Mouse (Mus musculus) CD4-positive, CD25-positive, alpha-beta regulatory T cell, adult 4 months (primary cell): Measurements from ENCODE around the gene Sox6. TPM values are rescaled to one million over a fixed set of nuclear protein-coding genes. Genes with fewer than 3 reads are reported as not detected.

Experiments
- ATAC-seq: one replicate; pipeline ENCODE4 v1.8.0; 2017
- polyA plus RNA-seq, 2 experiments: library from polyadenylated mRNA; unstranded; fragments of 100-300 nt; shearing (Covaris generic); gene quantifications; one replicate each; pipeline ENCODE4 v1.2.1; 2017

Sox6 gene
- polyA plus RNA-seq, 2 experiments from 2014 or later = not detected

DNA sequence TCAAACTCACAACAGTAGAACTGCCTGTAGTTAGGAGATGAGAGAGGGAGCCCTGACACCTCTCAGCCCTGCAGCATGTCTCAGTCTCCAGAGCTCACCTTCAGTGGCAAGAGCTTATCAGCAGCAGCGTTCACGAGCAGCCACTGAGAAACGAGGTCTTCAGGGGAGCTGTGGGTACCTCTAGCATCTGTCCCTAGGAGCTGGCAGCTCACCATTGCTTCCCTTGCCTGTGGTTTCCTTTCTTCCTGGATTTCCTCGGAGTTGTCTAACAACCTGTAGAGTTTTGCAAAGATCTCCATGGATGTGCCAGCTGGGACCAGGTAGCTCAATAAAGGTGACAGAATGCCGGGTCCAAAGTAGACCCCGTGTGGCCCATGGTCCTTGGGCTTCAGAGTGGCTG, 563.4 kb downstream of the Sox6 start:
- no peak for ATAC-seq

GRCm38 (mm10) chr7:115474115-115474514, 564.5 kb downstream of the Sox6 start:
- ATAC-seq = no peak

- ATAC-seq = no peak
Observed at GRCm38 (mm10) chr7:115472850-115473249, 565.7 kb downstream of the Sox6 start.

GRCm38 (mm10) chr7:115471521-115471920, 567.1 kb downstream of the Sox6 start:
- ATAC-seq = no peak

DNA sequence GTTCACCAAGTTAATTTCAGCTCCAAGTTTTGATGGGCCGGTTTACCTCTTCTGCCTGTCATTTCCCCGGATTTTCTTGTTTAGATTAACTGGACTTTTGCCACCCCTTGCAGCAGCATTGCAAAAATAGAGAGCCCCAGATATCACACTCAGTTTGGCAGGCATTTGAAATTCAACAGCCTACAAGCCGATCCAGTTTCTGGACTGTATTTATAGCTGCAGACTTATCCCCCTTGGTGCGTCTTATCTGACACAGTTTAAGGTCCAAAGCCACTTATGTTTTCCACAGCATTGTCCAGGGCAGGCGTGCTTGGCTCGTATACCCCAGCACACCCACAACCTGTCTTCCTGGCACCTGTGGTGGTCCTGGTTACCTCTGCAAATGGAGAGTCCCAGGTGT, 571.8 kb downstream of the Sox6 start:
- no peak for ATAC-seq

DNA sequence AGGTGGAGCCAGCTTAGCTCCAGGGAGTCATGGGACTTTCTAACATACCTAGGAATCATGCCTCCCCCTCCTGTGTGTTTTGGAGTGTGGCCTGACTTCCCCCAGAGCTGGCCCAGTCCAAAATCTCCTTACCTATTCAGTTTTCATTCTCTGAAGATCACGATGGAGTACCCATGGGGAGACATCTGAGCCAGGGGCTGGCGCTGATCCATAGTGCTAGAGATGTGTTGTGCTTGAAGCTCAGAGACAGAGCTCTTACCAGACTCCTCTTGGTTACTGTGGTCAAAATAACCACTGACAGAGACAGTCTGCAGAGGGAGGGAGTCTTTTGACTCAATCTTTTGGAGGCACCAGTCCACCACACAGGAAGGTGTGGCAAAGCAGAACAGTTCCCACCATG, 575.2 kb downstream of the Sox6 start:
- ATAC-seq = no peak

GRCm38 (mm10) chr7:115462276-115462675, 576.3 kb downstream of the Sox6 start:
- no peak for ATAC-seq

DNA sequence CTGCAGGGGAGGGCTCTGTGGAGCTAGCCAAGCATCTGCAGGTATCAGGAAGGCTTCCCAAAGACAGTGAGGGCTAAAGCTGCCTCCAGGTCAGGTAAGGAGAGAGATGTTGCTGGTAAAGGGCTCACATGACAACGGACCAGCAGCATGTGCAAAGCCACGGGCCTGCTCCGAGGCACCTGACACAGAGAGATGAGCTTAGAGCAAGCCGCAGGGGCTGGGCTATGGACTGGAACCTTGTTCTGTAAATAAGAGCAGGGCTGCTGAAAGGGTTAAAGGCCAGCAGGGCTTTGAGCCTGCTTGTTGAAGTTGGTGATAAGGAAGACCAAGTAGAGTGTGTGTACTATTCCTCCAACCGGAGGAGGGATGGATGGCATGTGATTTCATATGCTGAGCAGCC, 583.6 kb downstream of the Sox6 start:
- ATAC-seq = no peak

DNA sequence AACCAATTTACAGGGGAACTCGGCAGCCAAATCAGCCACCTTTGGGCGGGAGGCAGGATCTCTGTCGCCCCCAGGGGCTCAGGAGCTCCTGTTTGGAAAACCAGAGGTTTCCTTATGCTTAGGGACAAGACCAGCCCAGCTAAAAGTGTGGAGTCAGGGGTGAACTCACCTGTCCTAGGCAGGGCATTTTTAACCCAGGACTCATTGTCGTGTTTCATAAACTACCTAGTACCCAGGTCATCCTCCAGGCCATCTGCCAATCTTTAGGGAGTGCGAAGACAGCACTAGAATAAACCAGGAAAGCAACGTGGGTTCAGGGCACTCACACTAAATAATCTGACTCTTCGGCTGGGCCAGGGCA, 584.9 kb downstream of the Sox6 start:
- ATAC-seq = no peak

- ATAC-seq = no peak
Observed at GRCm38 (mm10) chr7:115453042-115453712, 585.4 kb downstream of the Sox6 start.

- no peak for ATAC-seq
Observed at GRCm38 (mm10) chr7:115450431-115451195, 588.0 kb downstream of the Sox6 start.

DNA sequence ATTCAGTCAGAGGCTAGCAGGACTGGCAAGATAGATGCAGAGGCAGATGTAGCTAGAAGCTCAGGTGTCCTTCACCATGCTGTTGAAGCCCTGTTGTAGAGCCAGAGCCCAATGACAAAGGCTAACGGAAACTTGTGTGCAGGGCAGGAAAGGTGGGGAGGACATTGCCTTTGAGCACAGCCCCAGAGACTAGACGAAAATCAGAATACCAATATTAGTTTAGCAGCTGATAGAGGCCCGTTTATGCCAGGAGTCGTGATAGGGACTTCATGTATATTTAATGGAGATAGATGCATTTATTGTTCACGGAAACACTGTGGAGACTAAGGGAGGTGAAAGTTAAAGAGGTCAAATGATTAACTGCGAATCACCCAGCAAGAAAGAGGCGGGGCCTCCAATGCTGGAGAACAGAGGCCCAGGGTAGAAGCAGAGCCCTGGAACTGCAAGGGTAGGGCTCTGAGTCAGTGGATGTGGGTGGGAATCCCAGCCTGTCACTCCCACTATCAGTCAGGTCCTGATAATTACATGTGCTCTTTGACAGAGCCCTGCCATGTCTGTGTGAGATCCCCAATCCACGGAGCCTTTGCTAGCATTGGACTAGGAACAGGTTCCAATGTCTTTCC, 590.1 kb downstream of the Sox6 start:
- no peak for ATAC-seq

DNA sequence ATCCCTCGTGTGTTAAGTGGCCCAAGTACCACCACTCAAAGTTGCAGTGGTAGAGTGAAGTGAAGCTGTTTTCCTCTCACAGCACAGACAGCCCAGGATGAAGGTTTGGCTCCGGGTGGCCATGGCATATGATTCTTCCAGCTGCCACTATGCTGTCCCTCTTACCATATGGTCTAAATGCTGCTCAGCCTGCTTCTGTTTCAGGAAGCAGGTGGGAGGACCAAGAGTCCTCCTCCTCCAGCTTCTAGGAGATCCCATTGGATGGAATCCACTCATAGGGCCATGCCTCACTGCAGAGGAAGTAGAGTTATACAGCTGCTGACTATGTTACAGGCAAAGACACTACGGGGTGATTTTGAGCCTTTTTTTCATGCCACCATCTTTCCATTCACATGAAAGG, 591.5 kb downstream of the Sox6 start:
- ATAC-seq = no peak

DNA sequence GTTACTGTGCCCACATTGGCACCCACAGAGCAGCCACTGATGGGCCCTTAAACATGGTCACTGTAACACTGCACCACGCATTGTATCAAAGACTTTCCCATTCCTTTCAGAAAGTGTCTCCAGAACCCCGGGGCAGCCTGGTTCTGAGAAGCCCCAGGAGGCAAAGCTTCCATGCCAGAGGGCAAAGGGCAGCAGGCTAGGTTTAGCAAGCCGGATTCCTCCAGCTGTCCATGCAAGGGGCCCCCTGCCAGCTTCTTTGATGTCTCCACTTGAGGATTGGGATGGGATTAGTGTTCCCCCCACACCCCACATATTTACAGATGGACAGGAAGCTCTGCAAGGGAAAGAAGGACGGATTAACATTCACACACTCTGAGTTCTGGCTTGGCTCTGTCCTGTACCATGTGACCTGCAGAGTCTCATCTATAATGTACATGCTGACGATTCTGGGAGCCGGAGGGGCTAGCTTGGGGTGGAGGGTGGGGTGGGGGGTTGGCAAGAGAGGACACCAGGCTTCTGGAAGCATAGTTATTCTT, 592.0 kb downstream of the Sox6 start:
- ATAC-seq = no peak

GRCm38 (mm10) chr7:115426161-115426982, 612.2 kb downstream of the Sox6 start:
- ATAC-seq = no peak

- ATAC-seq = no peak
Observed at GRCm38 (mm10) chr7:115422828-115423227, 615.8 kb downstream of the Sox6 start.

GRCm38 (mm10) chr7:115420960-115421359, 617.6 kb downstream of the Sox6 start:
- no peak for ATAC-seq

Other genes with a start within 250 kb of the Sox6 start
- gene 1110004F10Rik, start 601 bp upstream of the Sox6 start, polyA plus RNA-seq = 100 to 1,000 TPM; 212 to 215 TPM
- 1 to 10 TPM in 1 of 2 experiments, under 1 TPM in 1; 0.87 to 1.9 TPM for gene Gm4353, start 45.8 kb upstream of the Sox6 start, polyA plus RNA-seq